Mouse (Mus musculus) MEL (cell line): ENCODE data around the gene Milr1. TPM values are rescaled to one million over a fixed set of nuclear protein-coding genes. Genes with fewer than 3 reads are reported as not detected.

Experiments
- DNase-seq: peaks from one replicate; pipeline ENCODE4 v3.0.0; 2011; ENCODE audit warnings: low read depth, low spot score
- H3K27ac ChIP-seq: 2 replicates; pipeline ENCODE4 v1.5.1; 2012; ENCODE audit warnings: low read depth, mild to moderate bottlenecking, control low read depth, low read length, moderate library complexity; ENCODE audit not compliant: control insufficient read depth
- H3K27me3 ChIP-seq, 2 experiments: fragments of 150-350 bp in 1 of 2; sonication (generic) in 1 of 2; 2 replicates each; pipeline ENCODE4 v1.6.1; 2012; ENCODE audit warnings: low read length in 2 of 2, mild to moderate bottlenecking in 2 of 2, improper control_type of control experiment in 1 of 2, moderate library complexity in 1 of 2; ENCODE audit not compliant: insufficient read depth in 2 of 2, control insufficient read depth in 1 of 2
- H3K36me3 ChIP-seq, 2 experiments: 2 replicates each; pipeline ENCODE4 v1.6.1; 2012 to 2014; ENCODE audit warnings: low read length in 2 of 2, improper control_type of control experiment in 1 of 2, inconsistent platforms in 1 of 2, mild to moderate bottlenecking in 1 of 2; ENCODE audit not compliant: insufficient read depth in 2 of 2, control insufficient read depth in 1 of 2
- H3K4me1 ChIP-seq, 2 experiments: fragments of 150-350 bp in 1 of 2; sonication (generic) in 1 of 2; 2 replicates each; pipeline ENCODE4 v1.6.1; 2012; ENCODE audit warnings: low read length in 2 of 2, improper control_type of control experiment in 1 of 2, mild to moderate bottlenecking in 1 of 2; ENCODE audit not compliant: insufficient read depth in 2 of 2, control insufficient read depth in 1 of 2
- H3K4me3 ChIP-seq, 2 experiments: fragments of 150-350 bp in 1 of 2; sonication (generic) in 1 of 2; 2 replicates each; pipeline ENCODE4 v1.5.1; 2012; ENCODE audit warnings: low read depth in 2 of 2, low read length in 2 of 2, mild to moderate bottlenecking in 2 of 2, moderate library complexity in 2 of 2, control low read depth in 1 of 2, improper control_type of control experiment in 1 of 2; ENCODE audit not compliant: control insufficient read depth in 1 of 2, insufficient read depth in 1 of 2
- H3K79me2 ChIP-seq: 2 replicates; pipeline ENCODE4 v1.6.1; 2012; ENCODE audit warnings: mild to moderate bottlenecking, low read length, moderate library complexity; ENCODE audit not compliant: control insufficient read depth, poor library complexity, insufficient read depth
- H3K9ac ChIP-seq: 2 replicates; pipeline ENCODE4 v1.6.1; 2012; ENCODE audit warnings: low read depth, mild to moderate bottlenecking, control low read depth, low read length, moderate library complexity; ENCODE audit not compliant: control insufficient read depth, poor library complexity, severe bottlenecking
- H3K9me3 ChIP-seq: fragments of 150-350 bp; sonication (generic); replicated peaks from 2 replicates; pipeline ENCODE4 v1.6.1; 2012; ENCODE audit warnings: mild to moderate bottlenecking, low read length, improper control_type of control experiment, moderate library complexity; ENCODE audit not compliant: insufficient read depth
- BHLHE40 ChIP-seq: IDR thresholded peaks from 2 replicates; pipeline ENCODE4 v1.6.1; 2012; ENCODE audit warnings: low read depth, mild to moderate bottlenecking, inconsistent platforms, low read length, improper control_type of control experiment, borderline replicate concordance
- ELF1 ChIP-seq: IDR thresholded peaks from 2 replicates; pipeline ENCODE4 v1.6.1; 2014; ENCODE audit warnings: low read depth, mild to moderate bottlenecking, inconsistent platforms, low read length, improper control_type of control experiment, moderate library complexity
- EP300 ChIP-seq, 2 experiments: IDR thresholded peaks; 2 replicates each; pipeline ENCODE4 v1.6.1; 2011; ENCODE audit warnings: improper control_type of control experiment in 2 of 2, low read length in 2 of 2, low read depth in 1 of 2, mild to moderate bottlenecking in 1 of 2
- ETS1 ChIP-seq: IDR thresholded peaks from 2 replicates; pipeline ENCODE4 v1.6.1; 2012; ENCODE audit warnings: low read depth, mild to moderate bottlenecking, inconsistent platforms, low read length, improper control_type of control experiment, moderate library complexity
- GABPA ChIP-seq: IDR thresholded peaks from 2 replicates; pipeline ENCODE4 v1.6.1; 2012; ENCODE audit warnings: low read depth, mild to moderate bottlenecking, inconsistent platforms, low read length, improper control_type of control experiment, moderate library complexity
- GATA1 ChIP-seq: IDR thresholded peaks from 2 replicates; pipeline ENCODE4 v1.6.1; 2011; ENCODE audit warnings: low read depth, low read length, improper control_type of control experiment
- HCFC1 ChIP-seq: IDR thresholded peaks from 2 replicates; pipeline ENCODE4 v1.6.1; 2012; ENCODE audit warnings: low read depth, mild to moderate bottlenecking, inconsistent platforms, low read length, improper control_type of control experiment, moderate library complexity
- JUND ChIP-seq: IDR thresholded peaks from 2 replicates; pipeline ENCODE4 v1.6.1; 2011; ENCODE audit warnings: low read depth, mild to moderate bottlenecking, improper control_type of control experiment, low read length
- KAT2A ChIP-seq: conservative IDR thresholded peaks from 2 replicates; pipeline ENCODE4 v1.6.1; 2012; ENCODE audit warnings: low read depth, low read length, improper control_type of control experiment, inconsistent platforms
- MAX ChIP-seq: IDR thresholded peaks from 2 replicates; pipeline ENCODE4 v1.6.1; 2011; ENCODE audit warnings: low read length, improper control_type of control experiment
- MXI1 ChIP-seq: IDR thresholded peaks from 2 replicates; pipeline ENCODE4 v1.6.1; 2011; ENCODE audit warnings: mild to moderate bottlenecking, low read depth, low read length, improper control_type of control experiment
- MYB ChIP-seq: IDR thresholded peaks from 2 replicates; pipeline ENCODE4 v1.6.1; 2011; ENCODE audit warnings: mild to moderate bottlenecking, low read depth, low read length, improper control_type of control experiment
- MYC ChIP-seq: IDR thresholded peaks from 2 replicates; pipeline ENCODE4 v1.6.1; 2011; ENCODE audit warnings: low read depth, mild to moderate bottlenecking, low read length, improper control_type of control experiment, moderate library complexity
- NELFE ChIP-seq: IDR thresholded peaks from 2 replicates; pipeline ENCODE4 v1.6.1; 2011; ENCODE audit warnings: low read depth, low read length, improper control_type of control experiment
- POLR2A ChIP-seq, 2 experiments: IDR thresholded peaks; 2 replicates each; pipeline ENCODE4 v1.6.1; 2011 to 2012; ENCODE audit warnings: low read length in 2 of 2, mild to moderate bottlenecking in 2 of 2, control low read depth in 1 of 2, improper control_type of control experiment in 1 of 2, low read depth in 1 of 2, moderate library complexity in 1 of 2; ENCODE audit not compliant: control insufficient read depth in 1 of 2, insufficient read depth in 1 of 2, poor library complexity in 1 of 2
- POLR2AphosphoS2 ChIP-seq: IDR thresholded peaks from 2 replicates; pipeline ENCODE4 v1.6.1; 2011; ENCODE audit warnings: low read length, improper control_type of control experiment
- RAD21 ChIP-seq: IDR thresholded peaks from 2 replicates; pipeline ENCODE4 v1.6.1; 2011; ENCODE audit warnings: mild to moderate bottlenecking, low read depth, low read length, improper control_type of control experiment
- RCOR1 ChIP-seq: IDR thresholded peaks from 2 replicates; pipeline ENCODE4 v1.6.1; 2012; ENCODE audit warnings: low read depth, mild to moderate bottlenecking, inconsistent platforms, low read length, improper control_type of control experiment
- SIN3A ChIP-seq: IDR thresholded peaks from 2 replicates; pipeline ENCODE4 v1.6.1; 2012; ENCODE audit warnings: low read length, improper control_type of control experiment, inconsistent platforms
- TAL1 ChIP-seq: IDR thresholded peaks from 2 replicates; pipeline ENCODE4 v1.6.1; 2012; ENCODE audit warnings: mild to moderate bottlenecking, inconsistent platforms, low read length, moderate library complexity, mixed read lengths
- TBP ChIP-seq: IDR thresholded peaks from 2 replicates; pipeline ENCODE4 v1.8.0; 2011; ENCODE audit warnings: low read depth, low read length, improper control_type of control experiment
- TCF12 ChIP-seq: IDR thresholded peaks from 2 replicates; pipeline ENCODE4 v1.6.1; 2014; ENCODE audit warnings: low read depth, mild to moderate bottlenecking, inconsistent platforms, low read length, improper control_type of control experiment, moderate library complexity
- UBTF ChIP-seq: IDR thresholded peaks from 2 replicates; pipeline ENCODE4 v1.6.1; 2012; ENCODE audit warnings: low read depth, mild to moderate bottlenecking, inconsistent platforms, low read length, improper control_type of control experiment, moderate library complexity, borderline replicate concordance; ENCODE audit not compliant: insufficient read depth
- USF1 ChIP-seq: IDR thresholded peaks from 2 replicates; pipeline ENCODE4 v1.6.1; 2014; ENCODE audit warnings: low read depth, mild to moderate bottlenecking, inconsistent platforms, low read length, improper control_type of control experiment, moderate library complexity
- USF2 ChIP-seq, 2 experiments: IDR thresholded peaks; 2 replicates each; pipeline ENCODE4 v1.6.1; 2011 to 2012; ENCODE audit warnings: improper control_type of control experiment in 2 of 2, low read length in 2 of 2, borderline replicate concordance in 1 of 2, inconsistent platforms in 1 of 2, low read depth in 1 of 2, mild to moderate bottlenecking in 1 of 2; ENCODE audit not compliant: insufficient read depth in 1 of 2
- ZC3H11A ChIP-seq: IDR thresholded peaks from 2 replicates; pipeline ENCODE4 v1.6.1; 2012; ENCODE audit warnings: low read depth, mild to moderate bottlenecking, inconsistent platforms, low read length, improper control_type of control experiment
- ZKSCAN1 ChIP-seq: IDR thresholded peaks from 2 replicates; pipeline ENCODE4 v1.6.1; 2012; ENCODE audit warnings: low read depth, mild to moderate bottlenecking, inconsistent platforms, low read length, improper control_type of control experiment, moderate library complexity
- ZMIZ1 ChIP-seq: IDR thresholded peaks from 2 replicates; pipeline ENCODE4 v1.6.1; 2012; ENCODE audit warnings: low read depth, mild to moderate bottlenecking, inconsistent platforms, low read length, improper control_type of control experiment, moderate library complexity
- ZNF384 ChIP-seq: IDR thresholded peaks from 2 replicates; pipeline ENCODE4 v1.6.1; 2012; ENCODE audit warnings: low read depth, mild to moderate bottlenecking, inconsistent platforms, low read length, improper control_type of control experiment
- polyA plus RNA-seq, 2 experiments: library from polyadenylated mRNA; stranded (reverse) in 1 of 2; unstranded in 1 of 2; fragments of >175 nt in 1 of 2; fragments of >200 nt in 1 of 2; gene quantifications; 2 replicates each; pipeline versions ENCODE4 v1.2.1 to v1.2.4; 2012; ENCODE audit warnings: low replicate concordance in 2 of 2, low read depth in 1 of 2; ENCODE audit not compliant: insufficient read length in 2 of 2, insufficient read depth in 1 of 2, missing spikeins in 1 of 2
- total RNA-seq: library from RNA; depleted of rRNA; stranded (reverse); fragments of 300-350 nt; gene quantifications from 2 replicates; pipeline ENCODE4 v1.2.3, GENCODE M21; 2012

The Milr1 gene
- total and polyA plus RNA-seq, 3 experiments, result 0.26 TPM; not detected in 2

- TF ChIP-seq ZMIZ1, result no peak
- no peak for TF ChIP-seq USF2 (IDR thresholded peaks at IDR 0.05; ENCODE audit: borderline replicate concordance in 1 of 2, insufficient read depth in 1 of 2, low read depth in 1 of 2, low read length in 2 of 2)
- no peak for TF ChIP-seq TAL1
- TF ChIP-seq ZKSCAN1, result no peak
- no peak for TF ChIP-seq ELF1
- TF ChIP-seq MXI1, result no peak
- no peak for TF ChIP-seq TCF12
- no peak for TF ChIP-seq RAD21
- no peak for TF ChIP-seq MAX
- TF ChIP-seq GABPA, result no peak
- TF ChIP-seq GATA1, result no peak
- TF ChIP-seq ZNF384, result no peak
- no peak for TF ChIP-seq ZC3H11A
- TF ChIP-seq USF1, result no peak
- TF ChIP-seq TBP, result no peak
- no peak for TF ChIP-seq BHLHE40
- TF ChIP-seq KAT2A, result no peak
- TF ChIP-seq EP300 (IDR thresholded peaks at IDR 0.05; ENCODE audit: low read depth in 1 of 2, low read length in 2 of 2), result no peak
- no peak for TF ChIP-seq ETS1
- TF ChIP-seq UBTF, result no peak
- Histone ChIP-seq H3K27me3 (peaks cover 0 to 7% of the 10 kb centered on the region in 2 experiments), H3K9me3 (no peaks in the 10 kb centered on the region), H3K79me2 (no peaks in the 10 kb centered on the region), H3K27ac (no peak overlapping the region), H3K36me3 (no peaks in the 10 kb centered on the region), H3K9ac (no peak overlapping the region), H3K4me1 (no peaks in the 10 kb centered on the region), H3K4me3 (no peak overlapping the region)
- DNase-seq, result no peak
Observed at GRCm38 (mm10) chr11:106715066-106715465, 36.0 kb upstream of the Milr1 start.

GRCm38 (mm10) chr11:106716568-106716967 lies 34.5 kb upstream of the Milr1 start:
- H3K27me3 ChIP-seq, result peaks cover 0 to 7% of the 10 kb centered on the region in 2 experiments
- no peaks in the 10 kb centered on the region for H3K9me3 ChIP-seq
- no peaks in the 10 kb centered on the region for H3K36me3 ChIP-seq
- H3K9ac ChIP-seq, result no peak overlapping the region
- no peak overlapping the region for H3K4me3 ChIP-seq
- TF ChIP-seq MXI1 (no peak), JUND (no peak), ZMIZ1 (no peak), TAL1 (no peak), NELFE (no peak), USF1 (no peak), TCF12 (no peak), EP300 (IDR thresholded peaks at IDR 0.05; ENCODE audit: low read depth in 1 of 2, low read length in 2 of 2) (no peak), RAD21 (no peak), MYC (no peak), HCFC1 (no peak), SIN3A (no peak), MAX (no peak), ELF1 (no peak), MYB (no peak), TBP (no peak), RCOR1 (no peak), UBTF (no peak), POLR2A (IDR thresholded peaks at IDR 0.05; ENCODE audit: control insufficient read depth in 1 of 2, insufficient read depth in 1 of 2, low read depth in 1 of 2, low read length in 2 of 2, poor library complexity in 1 of 2) (no peak), POLR2AphosphoS2 (no peak)
- no peak overlapping the region for H3K27ac ChIP-seq
- no peaks in the 10 kb centered on the region for H3K79me2 ChIP-seq
- H3K4me1 ChIP-seq, result no peaks in the 10 kb centered on the region; a peak in 1 of 4 replicates
- no peak for DNase-seq
